Mouse (Mus musculus) MN1 (cell line): ENCODE measurements around the gene Erc2.
A peak's percentile ranks its signal among the peaks of the same experiment; 100 is the strongest.

ENCODE experiments used
- DNase-seq: peaks from one replicate; pipeline ENCODE4 v3.0.0-alpha.2; 2016; ENCODE audit warnings: low spot score

Erc2 gene

DNA sequence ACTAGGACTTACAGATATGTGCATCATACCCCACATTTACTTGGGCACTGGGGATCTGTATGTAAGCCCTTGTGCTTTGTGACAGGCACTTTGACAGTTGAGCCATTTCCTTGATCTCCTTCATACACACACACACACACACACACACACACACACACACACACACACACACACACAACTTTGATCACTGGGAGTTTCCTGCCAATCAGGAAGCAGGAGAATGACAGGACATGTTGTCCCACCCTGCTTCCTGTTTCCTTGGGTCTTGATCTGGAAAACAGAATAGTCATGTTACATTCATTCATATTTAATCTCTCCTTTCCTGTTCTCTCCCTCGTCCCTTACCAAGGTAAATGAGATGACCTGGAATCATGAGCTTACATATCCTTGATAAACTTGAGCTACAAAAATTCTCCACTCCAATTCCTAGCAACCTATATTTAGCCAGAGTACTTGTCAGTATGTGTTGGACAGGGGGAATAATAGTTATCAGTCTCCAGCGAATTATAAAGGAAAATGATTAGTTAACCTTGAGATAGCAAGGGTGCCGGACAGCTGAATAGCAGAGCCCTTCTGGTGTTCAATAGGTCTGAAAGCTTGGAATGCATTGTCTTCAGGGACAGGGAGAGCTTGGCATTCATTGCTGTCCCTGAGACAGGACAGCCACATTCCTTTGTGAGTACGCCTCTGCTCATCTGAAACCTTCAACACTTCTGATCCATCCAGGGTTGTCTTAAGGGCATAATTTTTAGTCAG, 559.0 kb downstream of the Erc2 start:
- no peak for DNase-seq

- no peak for DNase-seq
These were observed 570.6 kb downstream of the Erc2 start for GRCm38 (mm10) chr14:28192711-28193364.

DNA sequence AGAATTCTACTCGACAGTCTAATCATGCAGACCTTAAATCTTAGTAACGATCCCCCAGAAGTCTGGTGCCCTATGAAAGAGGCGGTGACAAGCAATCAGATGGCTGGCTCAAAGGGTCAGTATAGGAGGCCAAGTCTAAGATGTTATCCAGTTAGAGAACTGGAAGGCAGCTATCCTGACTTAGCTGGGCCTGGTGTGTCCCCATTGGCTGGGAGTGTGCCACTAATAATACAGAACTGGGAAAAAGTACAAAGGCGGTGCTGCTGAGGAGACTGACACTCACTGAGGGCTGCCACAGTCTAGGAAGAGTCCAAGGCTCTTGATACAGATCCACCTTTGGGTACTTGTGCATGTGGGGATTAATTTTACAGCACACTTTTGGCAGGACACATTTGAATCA, 581.6 kb downstream of the Erc2 start:
- DNase-seq = no peak

GRCm38 (mm10) chr14:28206303-28206702, 584.1 kb downstream of the Erc2 start:
- peak; percentile 59 for DNase-seq

GRCm38 (mm10) chr14:28225550-28225949, 603.3 kb downstream of the Erc2 start:
- no peak for DNase-seq

DNA sequence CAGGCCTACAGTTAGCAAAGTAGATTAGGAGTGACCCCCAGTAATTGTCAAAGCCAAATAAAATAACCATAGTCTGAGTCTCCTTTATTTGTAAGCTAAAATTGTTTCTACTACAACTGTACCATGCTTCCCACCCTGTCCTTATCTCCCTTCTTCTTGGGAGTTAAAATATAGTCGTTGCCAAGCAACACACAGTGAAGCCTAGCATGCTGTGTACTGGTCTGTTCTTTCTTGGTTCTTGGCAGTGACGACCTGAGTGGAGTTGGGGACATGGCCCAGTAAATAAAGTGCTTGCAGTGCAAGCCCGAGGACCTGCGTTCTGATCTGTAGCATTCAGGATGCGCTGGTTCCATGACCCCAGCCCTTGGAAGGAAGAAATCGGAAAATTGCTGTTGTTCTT, 608.3 kb downstream of the Erc2 start:
- no peak for DNase-seq

GRCm38 (mm10) chr14:28231241-28231640, 609.0 kb downstream of the Erc2 start:
- DNase-seq = no peak

DNA sequence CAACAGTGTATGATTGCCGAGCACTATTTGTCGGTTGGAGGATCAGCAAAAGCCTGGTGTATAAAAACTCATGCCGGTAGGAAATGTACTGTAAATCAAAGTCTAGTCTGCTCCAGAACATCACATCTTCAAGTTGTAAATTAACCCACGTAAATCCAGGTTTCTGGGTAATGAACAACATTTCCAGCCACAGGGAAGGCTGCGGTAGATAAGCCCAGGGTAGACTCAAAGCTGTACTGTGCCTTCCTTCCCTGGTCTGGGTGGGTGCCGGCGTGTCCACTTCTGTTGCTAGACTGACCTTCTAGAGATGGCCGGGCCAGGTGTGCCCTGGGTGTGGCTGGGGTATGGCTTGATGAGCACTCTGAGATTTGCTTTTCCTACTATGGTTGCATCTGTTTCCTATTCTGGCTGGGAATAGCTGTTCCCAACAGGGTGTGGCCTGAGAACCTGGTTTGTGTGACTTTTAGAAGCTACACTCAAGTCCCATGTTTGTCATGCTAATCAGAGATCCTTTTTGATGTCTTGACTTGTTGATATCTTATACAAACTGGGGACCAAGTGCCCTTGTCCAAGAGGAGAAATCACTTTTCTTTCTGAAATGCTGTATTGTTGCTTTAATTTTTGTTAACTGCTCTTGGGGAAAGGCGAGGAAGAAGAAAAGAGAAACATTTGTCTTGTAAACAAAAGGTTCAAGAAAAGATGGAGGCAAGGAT, 616.3 kb downstream of the Erc2 start:
- no peak for DNase-seq

DNA sequence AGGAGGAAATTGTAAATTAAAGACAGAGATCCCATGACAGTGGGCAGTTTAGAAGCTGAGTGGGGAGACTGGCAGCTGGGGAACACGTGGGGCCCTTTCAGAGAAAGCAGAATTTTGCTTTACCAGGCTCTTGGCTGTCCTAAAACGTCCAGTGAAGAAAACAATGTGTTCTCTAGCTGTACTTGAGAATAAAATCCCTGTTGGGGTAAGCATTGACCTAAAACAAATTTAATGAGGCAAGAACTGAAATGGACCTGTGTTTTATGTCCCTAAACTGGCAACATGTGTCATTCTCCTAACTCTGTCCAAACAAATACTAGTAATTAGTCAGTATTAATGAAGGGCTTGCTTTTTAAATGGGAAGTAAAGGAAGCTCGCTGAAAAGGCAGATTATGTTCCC, 617.9 kb downstream of the Erc2 start:
- DNase-seq = no peak

GRCm38 (mm10) chr14:28242743-28243142, 620.5 kb downstream of the Erc2 start:
- DNase-seq = peak; percentile 14

DNA sequence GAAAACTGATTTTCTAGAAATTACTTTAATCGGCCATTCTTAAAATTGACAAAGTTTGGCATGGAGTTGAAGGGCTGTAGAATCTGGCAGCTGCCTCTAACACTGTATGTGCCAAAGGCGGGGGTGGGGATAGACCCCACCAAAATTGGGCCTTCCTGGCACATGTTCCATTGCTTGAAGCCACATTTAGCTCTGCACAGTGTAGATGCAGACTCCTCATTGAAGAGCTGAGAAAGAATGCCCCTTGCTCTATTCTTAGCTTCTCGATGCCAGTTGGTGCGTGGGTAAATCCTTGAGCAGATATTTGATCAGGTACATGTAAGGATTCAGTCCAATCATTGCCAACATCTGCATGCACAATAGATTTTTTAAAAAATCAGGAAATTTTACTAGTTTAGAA, 621.2 kb downstream of the Erc2 start:
- DNase-seq = no peak

GRCm38 (mm10) chr14:28262706-28263105, 640.5 kb downstream of the Erc2 start:
- no peak for DNase-seq

- no peak for DNase-seq
These were observed 645.1 kb downstream of the Erc2 start for GRCm38 (mm10) chr14:28267367-28267766.

DNA sequence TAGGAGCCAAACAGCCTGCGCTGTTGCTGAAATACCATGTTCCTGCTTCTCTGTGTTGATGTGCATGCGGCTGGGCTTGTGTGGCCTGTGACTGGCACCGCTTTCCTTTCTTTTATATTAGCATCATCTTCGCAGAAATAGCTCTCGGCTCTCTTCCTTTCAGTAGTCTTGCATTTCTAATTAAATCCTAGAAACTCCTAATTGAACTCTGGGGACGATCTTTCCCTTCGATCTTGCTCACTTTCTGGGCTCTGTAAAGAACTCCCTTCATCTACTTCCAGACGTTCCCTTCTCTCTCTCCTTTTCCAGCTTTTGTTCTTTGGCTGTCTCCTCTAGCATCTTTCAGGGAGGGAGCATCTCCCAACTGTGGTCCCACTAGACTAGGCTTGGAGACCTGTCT, 649.6 kb downstream of the Erc2 start:
- DNase-seq = no peak

DNA sequence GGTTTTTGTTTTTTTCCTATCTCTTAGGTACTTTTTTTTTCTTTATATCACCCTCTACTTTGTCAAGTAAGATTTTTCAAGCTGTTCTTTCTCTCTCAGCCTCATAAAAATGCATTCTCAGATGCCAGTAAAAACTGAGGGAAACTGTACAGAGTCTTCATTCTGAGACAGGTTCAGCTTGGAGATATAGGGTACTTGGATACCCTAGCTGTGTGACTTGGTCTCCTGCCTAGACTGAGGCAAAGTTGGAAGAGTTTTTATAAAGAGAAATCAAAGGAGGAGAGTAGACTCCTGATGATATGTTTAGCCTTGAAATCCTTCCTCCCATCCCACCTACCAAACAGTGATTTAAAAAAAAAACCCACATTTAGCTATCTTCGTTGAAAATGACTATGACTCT, 651.4 kb downstream of the Erc2 start:
- DNase-seq = no peak

DNA sequence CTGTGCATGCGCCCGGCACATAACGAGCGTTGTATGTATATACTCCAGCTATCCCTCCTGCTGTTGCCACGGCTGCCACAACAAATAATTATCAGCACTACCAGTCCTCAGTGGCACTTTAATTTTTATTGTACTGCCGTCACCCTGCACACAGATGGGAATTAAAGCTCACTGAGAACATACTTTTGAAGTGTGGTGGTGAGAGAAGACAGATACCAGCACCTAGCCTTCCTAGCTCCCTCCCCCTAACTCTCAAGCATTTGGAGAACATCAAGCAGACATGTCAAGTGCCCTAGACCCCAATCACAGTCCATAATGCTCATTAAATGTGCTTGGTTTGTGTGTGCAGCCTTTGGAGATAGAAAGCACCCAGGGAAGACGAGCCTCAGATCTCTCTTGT, 652.6 kb downstream of the Erc2 start:
- no peak for DNase-seq

DNA sequence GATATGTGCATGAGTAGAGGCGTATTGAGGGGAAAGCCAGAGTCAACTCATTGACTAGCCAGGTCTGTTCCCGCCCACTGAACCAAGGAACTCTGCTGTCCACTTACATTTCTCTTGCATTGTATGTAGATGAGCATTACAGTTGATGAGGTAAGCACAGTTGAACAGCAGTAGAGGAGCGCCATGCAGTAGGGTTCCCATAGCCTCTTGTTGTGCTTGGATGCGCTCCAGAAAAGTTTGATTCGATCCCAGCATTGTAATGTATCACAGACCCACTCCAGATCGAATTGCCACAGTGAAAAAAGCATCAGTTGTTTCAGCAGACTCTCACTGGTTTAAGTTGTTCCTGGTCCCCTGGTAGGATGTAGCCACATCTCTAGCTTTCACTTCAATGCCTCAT, 656.7 kb downstream of the Erc2 start:
- no peak for DNase-seq

- no peak for DNase-seq
These were observed 658.1 kb downstream of the Erc2 start for GRCm38 (mm10) chr14:28280376-28280775.

DNA sequence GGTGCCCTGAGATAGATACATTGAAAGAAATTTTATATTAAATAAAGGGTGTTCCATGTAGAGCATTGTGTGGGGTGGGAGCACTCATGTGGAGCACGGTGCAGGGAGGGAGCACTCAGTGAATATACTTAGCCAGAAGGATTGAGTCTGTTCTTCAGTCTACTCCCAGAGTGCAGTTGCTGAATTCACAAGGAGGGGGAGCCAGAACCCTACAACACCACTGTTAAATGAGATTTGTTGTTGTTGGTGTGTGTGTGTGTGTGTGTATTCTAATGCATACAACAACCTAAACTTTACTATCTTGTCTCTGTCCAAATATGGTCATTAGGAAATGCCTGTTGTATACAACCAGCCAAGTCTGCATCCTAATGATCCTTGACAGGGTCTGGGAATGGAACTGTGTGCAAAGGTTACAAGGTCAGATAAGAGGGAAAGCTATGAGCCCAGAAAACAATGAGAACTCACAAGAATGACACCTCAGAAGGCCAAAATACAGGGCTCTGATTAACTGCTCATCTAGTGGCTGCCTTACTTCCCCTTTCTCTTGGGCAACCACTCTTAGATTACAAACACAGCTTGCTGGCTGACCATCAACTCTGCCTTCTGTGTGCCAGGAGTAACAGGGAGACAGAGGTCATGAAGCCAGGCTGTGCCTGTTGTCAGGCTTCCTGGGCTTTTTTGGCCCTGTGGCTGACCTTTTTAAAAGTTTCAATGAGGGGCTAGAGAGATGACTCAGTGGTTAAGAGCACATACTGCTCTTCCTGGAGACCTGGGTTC, 661.3 kb downstream of the Erc2 start:
- no peak for DNase-seq

GRCm38 (mm10) chr14:28286511-28286910, 664.3 kb downstream of the Erc2 start:
- no peak for DNase-seq

DNA sequence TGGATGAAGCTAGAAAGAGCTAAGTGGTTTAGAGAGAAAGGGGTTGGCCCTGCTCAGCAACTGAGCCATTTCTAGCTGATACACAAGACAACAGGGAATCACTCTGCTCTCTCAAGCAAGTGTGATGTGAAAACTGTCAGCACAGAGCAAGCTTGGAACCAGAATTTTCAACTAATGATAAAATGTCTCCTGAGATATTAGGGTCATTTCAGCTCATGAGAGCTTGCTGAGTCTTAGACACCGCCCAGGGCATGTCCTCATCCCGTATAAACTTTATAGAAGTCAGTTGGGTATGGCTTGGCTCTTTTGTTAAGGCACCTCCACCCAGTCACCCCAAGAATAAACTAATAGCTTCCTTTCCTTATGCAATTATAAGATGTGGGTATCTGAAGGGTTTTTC, 666.0 kb downstream of the Erc2 start:
- DNase-seq = no peak

GRCm38 (mm10) chr14:28288926-28289325, 666.7 kb downstream of the Erc2 start:
- DNase-seq = no peak
